Mouse (Mus musculus) right cerebral cortex, postnatal 10 days (tissue): ENCODE results near the gene Urod.
A peak's percentile ranks its signal among the peaks of the same experiment; 100 is the strongest.

Experiments used
- DNase-seq, 2 experiments: peaks; one replicate each; pipeline ENCODE4 v3.0.0; 2021; ENCODE audit warnings: low spot score in 2 of 2

Urod gene

GRCm38 (mm10) chr4:116993672-116994621 is at the start of gene Urod:
Urod (minus strand) TSS chr4:116994413.
- peak; percentile 97 for DNase-seq

DNA sequence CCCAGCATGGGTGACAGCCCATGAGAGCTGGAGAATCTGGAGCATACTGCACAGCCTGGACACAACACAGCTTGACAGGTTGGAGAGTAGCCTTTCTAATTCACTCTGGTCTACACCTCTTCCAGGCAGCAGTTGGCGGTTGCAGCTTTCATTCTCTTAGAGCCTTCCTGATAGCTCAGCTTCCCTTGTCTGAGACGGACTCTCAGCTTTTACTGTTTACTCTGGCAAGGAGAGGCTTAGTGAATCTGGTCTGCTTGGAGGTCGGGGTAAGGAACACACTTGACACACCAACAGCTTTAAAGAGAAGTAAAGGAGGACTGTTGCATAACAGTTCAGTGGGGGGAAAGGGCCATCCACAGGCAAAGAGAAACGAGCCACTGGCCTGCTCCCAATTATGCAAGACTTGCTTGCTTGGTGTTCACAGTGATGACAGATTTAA is 47.1 kb upstream of the Urod start:
- DNase-seq = peak in 1 of 2 experiments; percentile 32

DNA sequence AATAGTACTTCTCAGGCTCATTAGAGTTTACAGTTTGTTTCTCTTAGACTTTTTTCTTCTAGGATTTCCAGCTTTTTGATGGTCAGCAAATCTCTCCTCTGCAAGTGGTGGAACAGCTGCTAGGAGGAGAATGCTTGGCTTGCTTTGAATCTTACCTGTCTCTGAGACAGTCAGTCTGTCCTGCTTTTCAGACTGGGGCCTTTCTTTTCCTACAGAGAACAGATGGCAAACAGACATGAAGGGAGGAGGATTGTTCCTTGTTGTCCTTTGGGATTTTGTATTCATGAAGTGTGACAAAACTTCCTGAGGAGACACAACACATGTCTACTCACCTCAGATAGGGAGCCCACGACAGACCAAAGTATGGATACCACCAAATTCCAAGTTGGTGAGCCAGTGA is 46.6 kb upstream of the Urod start:
- DNase-seq = no peak

GRCm38 (mm10) chr4:117039925-117040687 is 45.9 kb upstream of the Urod start:
- peak; percentile 77 to 79 for DNase-seq

DNA sequence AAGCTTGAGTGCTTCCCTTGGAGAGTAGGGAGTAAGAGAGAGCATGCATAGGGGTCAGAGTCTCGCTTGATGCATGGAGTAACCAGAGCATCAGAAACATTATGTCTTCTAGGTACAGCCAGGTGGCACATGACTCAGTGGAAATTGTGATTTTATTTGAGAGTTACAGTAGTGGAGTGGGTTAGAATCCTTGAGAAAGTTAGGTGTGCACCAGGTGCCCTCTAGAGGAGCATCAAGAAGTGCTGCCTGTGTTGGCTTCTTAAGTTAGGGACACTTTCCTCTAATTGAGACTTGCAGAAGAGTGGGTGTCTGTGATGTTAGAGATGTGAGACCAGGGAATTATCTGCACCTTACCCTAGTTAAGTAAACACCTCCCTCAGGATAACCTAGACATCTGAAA is 36.9 kb upstream of the Urod start:
- no peak for DNase-seq

GRCm38 (mm10) chr4:117023469-117023868 is 29.3 kb upstream of the Urod start:
- DNase-seq = no peak

GRCm38 (mm10) chr4:117019206-117020134 is 25.3 kb upstream of the Urod start, which contains the start of gene Eif2b3:
Eif2b3 (plus strand) TSS chr4:117019402.
- peak; percentile 93 to 94 for DNase-seq

GRCm38 (mm10) chr4:117018327-117018726 is 24.1 kb upstream of the Urod start:
- DNase-seq = no peak

GRCm38 (mm10) chr4:117017738-117018137 is 23.5 kb upstream of the Urod start:
- no peak for DNase-seq

DNA sequence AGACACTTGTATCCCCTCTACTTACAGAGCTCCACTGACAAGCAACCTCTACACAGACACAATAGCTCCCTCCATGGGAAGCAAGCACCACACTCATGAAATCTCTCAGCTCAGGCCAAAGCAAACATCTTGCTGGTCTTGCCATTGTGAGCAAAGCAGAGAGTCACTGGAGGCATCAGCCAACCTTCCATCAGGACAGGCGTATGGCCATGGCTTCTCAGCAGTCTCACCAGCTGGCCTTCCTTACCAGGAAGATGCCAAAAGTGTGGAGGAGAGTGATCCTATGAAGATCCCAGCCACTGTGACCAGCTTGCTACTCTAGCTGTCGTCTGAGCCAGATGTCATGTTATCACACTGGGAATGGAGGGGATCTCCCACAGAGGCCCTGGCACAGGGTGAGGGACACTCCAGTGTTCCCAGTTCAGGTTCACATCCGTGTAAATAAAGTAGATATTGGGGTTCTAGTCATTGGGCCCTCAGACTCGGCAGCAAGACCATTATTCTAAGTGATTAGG is 20.7 kb upstream of the Urod start:
- no peak for DNase-seq

DNA sequence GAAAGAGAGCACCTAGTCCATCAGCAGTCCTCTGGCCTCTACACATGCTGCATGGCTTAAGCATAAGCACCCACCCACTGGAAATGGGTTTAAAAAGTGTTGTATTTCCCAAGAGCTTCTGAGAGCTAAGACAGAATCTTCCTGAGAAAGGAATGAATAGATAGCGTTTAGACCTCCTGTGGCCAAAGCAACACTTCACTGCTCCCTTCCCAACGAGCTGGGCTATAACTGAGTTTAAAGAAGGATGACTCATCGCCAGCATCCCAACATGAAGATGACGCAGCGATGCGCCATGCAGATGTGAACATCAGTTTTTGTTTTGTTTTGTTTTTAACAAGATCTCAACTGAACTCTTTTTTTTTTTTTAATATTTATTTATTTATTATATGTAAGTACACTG is 19.4 kb upstream of the Urod start:
- DNase-seq = no peak

DNA sequence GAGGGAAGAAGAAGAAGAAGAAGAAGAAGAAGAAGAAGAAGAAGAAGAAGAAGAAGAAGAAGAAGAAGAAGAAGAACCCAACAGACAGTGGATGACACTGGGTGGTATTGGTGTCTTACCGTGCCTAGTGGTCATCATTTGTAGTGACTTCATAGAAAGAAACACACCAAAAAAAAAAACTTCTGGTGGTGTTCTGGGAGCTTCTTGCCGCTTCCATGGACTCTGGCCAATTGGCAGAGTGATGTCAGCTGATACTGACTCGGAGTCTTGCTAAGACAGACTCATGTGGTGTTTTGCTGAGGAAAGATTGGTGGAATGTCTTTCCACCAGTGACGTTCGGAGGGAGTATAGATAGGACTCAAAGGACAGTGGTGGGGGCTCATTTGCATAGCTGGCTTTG is 16.0 kb upstream of the Urod start:
- DNase-seq = no peak

GRCm38 (mm10) chr4:117007058-117007457 is 12.8 kb upstream of the Urod start:
- DNase-seq = no peak

- no peak for DNase-seq
These were observed 11.6 kb upstream of the Urod start for GRCm38 (mm10) chr4:117005611-117006400.

GRCm38 (mm10) chr4:117004649-117005048 is 10.4 kb upstream of the Urod start:
- no peak for DNase-seq

DNA sequence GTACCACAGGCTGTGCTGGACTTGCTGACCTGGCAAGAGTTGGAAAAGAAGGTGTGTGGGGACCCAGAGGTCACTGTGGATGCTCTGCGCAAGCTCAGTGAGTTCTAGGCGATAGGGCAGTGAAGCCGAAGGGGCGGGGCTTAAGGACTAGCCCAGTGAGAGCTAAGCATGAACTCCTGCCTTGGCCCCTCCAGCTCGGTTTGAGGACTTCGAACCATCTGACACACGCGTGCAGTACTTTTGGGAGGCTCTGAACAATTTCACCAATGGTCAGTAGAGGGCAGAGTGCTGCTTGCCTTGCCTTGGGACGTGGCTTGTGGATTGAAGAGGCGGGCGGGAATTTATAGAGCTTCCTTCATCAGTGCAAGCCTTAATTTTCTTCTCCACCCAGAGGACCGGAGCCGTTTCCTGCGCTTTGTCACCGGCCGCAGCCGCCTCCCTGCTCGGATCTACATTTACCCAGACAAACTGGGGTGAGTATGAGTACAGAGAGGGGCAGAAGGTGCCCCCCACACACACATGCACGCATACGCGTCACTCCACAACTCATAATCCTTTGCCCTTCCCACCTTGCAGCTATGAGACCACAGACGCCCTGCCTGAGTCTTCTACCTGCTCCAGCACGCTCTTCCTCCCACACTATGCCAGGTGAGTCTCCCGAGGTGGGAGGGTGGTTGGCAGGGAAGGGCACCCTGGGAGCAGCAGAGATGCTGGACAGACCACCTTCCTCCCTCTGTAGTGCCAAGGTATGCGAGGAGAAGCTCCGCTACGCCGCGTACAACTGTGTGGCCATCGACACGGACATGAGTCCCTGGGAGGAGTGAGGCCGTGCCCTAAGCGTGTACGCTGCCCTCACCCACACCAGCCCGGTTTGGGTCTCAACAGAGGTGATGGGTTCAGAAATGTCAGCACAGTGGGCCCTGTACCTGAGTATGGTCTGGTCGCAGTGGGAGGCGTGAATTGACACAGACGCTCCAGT is 8.6 kb upstream of the Urod start:
- DNase-seq = peak; percentile 67 to 70

DNA sequence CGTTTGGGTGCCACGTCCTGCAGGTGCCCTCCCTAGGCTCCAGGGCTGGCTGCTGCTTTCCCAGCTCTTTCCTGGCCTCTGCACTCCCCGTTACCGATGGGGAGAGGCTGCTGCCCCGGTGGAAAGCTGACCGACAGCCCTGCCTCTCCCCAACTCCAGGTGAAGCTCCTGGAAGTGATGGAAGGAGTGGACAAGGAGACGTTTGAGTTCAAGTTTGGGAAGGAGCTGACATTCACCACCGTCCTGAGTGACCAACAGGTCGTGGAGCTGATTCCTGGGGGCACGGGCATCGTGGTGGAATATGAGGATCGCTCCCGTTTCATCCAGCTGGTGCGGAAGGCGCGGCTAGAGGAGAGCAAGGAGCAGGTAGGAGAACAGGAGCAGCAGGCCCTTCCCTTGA is 7.7 kb upstream of the Urod start:
- no peak for DNase-seq

DNA sequence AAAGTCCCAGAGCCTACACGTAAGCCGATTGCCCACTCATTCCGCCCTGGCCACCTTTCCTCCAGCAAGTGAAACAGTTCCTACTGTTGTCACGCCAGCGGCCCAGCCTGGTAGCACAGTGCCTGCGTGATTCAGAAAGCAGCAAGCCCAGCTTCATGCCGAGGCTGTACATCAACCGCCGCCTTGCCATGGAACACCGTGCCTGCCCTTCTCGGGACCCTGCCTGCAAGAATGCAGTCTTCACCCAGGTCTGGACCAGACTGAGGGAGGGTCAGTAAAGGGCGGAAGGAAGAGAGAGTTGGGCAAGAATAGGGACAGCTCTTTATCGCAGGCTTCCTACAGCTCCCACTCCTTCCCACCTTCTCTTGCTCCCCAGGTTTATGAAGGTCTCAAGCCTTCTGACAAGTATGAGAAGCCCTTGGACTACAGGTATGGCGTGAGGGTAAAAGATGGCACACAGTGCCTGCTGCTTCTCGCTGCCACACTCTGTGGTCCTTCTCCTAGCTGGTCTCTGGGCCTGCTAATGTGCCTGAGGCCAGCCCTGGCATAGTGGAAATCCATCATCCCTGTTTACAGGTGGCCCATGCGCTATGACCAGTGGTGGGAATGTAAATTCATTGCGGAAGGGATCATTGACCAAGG is 5.4 kb upstream of the Urod start:
- DNase-seq = no peak

- DNase-seq = peak in 1 of 2 experiments; percentile 59
These were observed 1.6 kb upstream of the Urod start for GRCm38 (mm10) chr4:116995798-116996135.
